In genomic region chr8:54705743-54706142, GRCm38 (mm10) we compare ENCODE assay signal across 11 mouse cellular contexts.
DNase-seq lines count a peak whose midpoint lies in the region; ATAC-seq and TF ChIP-seq lines count a peak whose summit lies in the region.
"Had no signal": no experiment of that assay in that cellular context is flagged by ENCODE, and none has a peak within 500 bp of the region (broad histone marks: within the 10 kb centered on the region; RNA-seq: fewer than 3 reads in every experiment).

No protein-coding gene starts in this region.

- H3K27ac ChIP-seq in hindbrain, embryonic 10.5 days = no peak overlapping the region
- no peak overlapping the region for H3K27ac ChIP-seq in hindbrain, embryonic 12.5 days
- no peak overlapping the region for H3K27ac ChIP-seq in neural tube, embryonic 15.5 days (replicated peaks)
- H3K27ac ChIP-seq in forebrain, embryonic 10.5 days = no peak overlapping the region
- H3K27ac ChIP-seq: embryonic facial prominence, embryonic 15.5 days had no signal

- H3K4me3 ChIP-seq in hindbrain, embryonic 10.5 days = no peak overlapping the region
- H3K4me3 ChIP-seq in hindbrain, embryonic 12.5 days = no peak overlapping the region
- no peak overlapping the region for H3K4me3 ChIP-seq in E14TG2a.4 (replicated peaks; ENCODE audit: low read length)
- H3K4me3 ChIP-seq in neural tube, embryonic 15.5 days (replicated peaks) = no peak overlapping the region
- no peak overlapping the region for H3K4me3 ChIP-seq in forebrain, embryonic 10.5 days
- H3K4me3 ChIP-seq: embryonic facial prominence, embryonic 15.5 days; megakaryocyte, embryonic 14.5 days had no signal

- DNase-seq in hindbrain, embryonic 10.5 days (ENCODE audit: low spot score) = peak; percentile 15
- DNase-seq in 3134 (ENCODE audit: extremely low read depth, insufficient read length, low spot score) = peak; percentile 5
- DNase-seq in embryo, embryonic 11 days = peak; percentile 39
- no peak for DNase-seq in neural tube, embryonic 10.5 days (ENCODE audit: extremely low spot score, low spot score)
- no peak for DNase-seq in forebrain, embryonic 10.5 days (ENCODE audit: extremely low spot score, low spot score)
- DNase-seq: adrenal gland, postnatal 14 days had no signal

- H3K4me2 ChIP-seq in hindbrain, embryonic 12.5 days (replicated peaks) = no peak overlapping the region
- no peak overlapping the region for H3K4me2 ChIP-seq in neural tube, embryonic 15.5 days
- H3K4me2 ChIP-seq: embryonic facial prominence, embryonic 15.5 days had no signal

- H3K9ac ChIP-seq in hindbrain, embryonic 12.5 days = no peak overlapping the region
- no peak overlapping the region for H3K9ac ChIP-seq in neural tube, embryonic 15.5 days (replicated peaks)
- H3K9ac ChIP-seq: embryonic facial prominence, embryonic 15.5 days had no signal

- peak; percentile 75 for TF ChIP-seq CTCF in E14TG2a.4 (conservative IDR thresholded peaks at IDR 0.05; ENCODE audit: low read length)

- H3K4me1 ChIP-seq in hindbrain, embryonic 10.5 days (replicated peaks) = no peaks in the 10 kb centered on the region
- no peaks in the 10 kb centered on the region for H3K4me1 ChIP-seq in hindbrain, embryonic 12.5 days
- no peaks in the 10 kb centered on the region for H3K4me1 ChIP-seq in E14TG2a.4 (replicated peaks; ENCODE audit: low read depth, low read length)
- H3K4me1 ChIP-seq in neural tube, embryonic 15.5 days = no peaks in the 10 kb centered on the region
- no peaks in the 10 kb centered on the region for H3K4me1 ChIP-seq in forebrain, embryonic 10.5 days
- H3K4me1 ChIP-seq: embryonic facial prominence, embryonic 15.5 days; megakaryocyte, embryonic 14.5 days had no signal

- no peaks in the 10 kb centered on the region for H3K36me3 ChIP-seq in hindbrain, embryonic 10.5 days
- no peaks in the 10 kb centered on the region for H3K36me3 ChIP-seq in hindbrain, embryonic 12.5 days
- H3K36me3 ChIP-seq in E14TG2a.4 (ENCODE audit: insufficient read depth, low read length) = no peaks in the 10 kb centered on the region
- H3K36me3 ChIP-seq in neural tube, embryonic 15.5 days = no peaks in the 10 kb centered on the region
- no peaks in the 10 kb centered on the region for H3K36me3 ChIP-seq in forebrain, embryonic 10.5 days (replicated peaks)
- H3K36me3 ChIP-seq: embryonic facial prominence, embryonic 15.5 days had no signal

- no peaks in the 10 kb centered on the region for H3K9me3 ChIP-seq in hindbrain, embryonic 10.5 days
- no peaks in the 10 kb centered on the region for H3K9me3 ChIP-seq in hindbrain, embryonic 12.5 days (replicated peaks)
- no peaks in the 10 kb centered on the region for H3K9me3 ChIP-seq in E14TG2a.4 (ENCODE audit: low read length)
- no peaks in the 10 kb centered on the region for H3K9me3 ChIP-seq in neural tube, embryonic 15.5 days (replicated peaks)
- no peaks in the 10 kb centered on the region for H3K9me3 ChIP-seq in forebrain, embryonic 10.5 days
- H3K9me3 ChIP-seq: embryonic facial prominence, embryonic 15.5 days; megakaryocyte, embryonic 14.5 days had no signal

- no peak for ATAC-seq in hindbrain, embryonic 12.5 days (ENCODE audit: low FRiP score)
- no peak for ATAC-seq in neural tube, embryonic 15.5 days (ENCODE audit: low FRiP score)

- WGBS in hindbrain, embryonic 10.5 days = 72% methylated on average over 2 of the region's 2 CpGs
- WGBS in hindbrain, embryonic 12.5 days = 67% methylated on average over 2 of the region's 2 CpGs
- WGBS in neural tube, embryonic 15.5 days = 61% methylated on average over 2 of the region's 2 CpGs
- WGBS in forebrain, embryonic 10.5 days = 75% methylated on average over 2 of the region's 2 CpGs

- no peaks in the 10 kb centered on the region for H3K27me3 ChIP-seq in hindbrain, embryonic 10.5 days (ENCODE audit: insufficient read depth, poor library complexity, severe bottlenecking)
- H3K27me3 ChIP-seq in hindbrain, embryonic 12.5 days = no peaks in the 10 kb centered on the region
- no peaks in the 10 kb centered on the region for H3K27me3 ChIP-seq in E14TG2a.4 (ENCODE audit: insufficient read depth, low read length)
- H3K27me3 ChIP-seq in neural tube, embryonic 15.5 days (replicated peaks) = no peaks in the 10 kb centered on the region
- H3K27me3 ChIP-seq in forebrain, embryonic 10.5 days (ENCODE audit: poor library complexity, severe bottlenecking) = no peaks in the 10 kb centered on the region
- H3K27me3 ChIP-seq: embryonic facial prominence, embryonic 15.5 days; megakaryocyte, embryonic 14.5 days had no signal

Comparison
In these comparisons a context has a peak if more than half of its experiments do, and no peak if none do; other contexts are left out.
1. DNase-seq: peak in hindbrain, embryonic 10.5 days (single experiment), 3134 (single experiment) and embryo, embryonic 11 days (single experiment); none in neural tube, embryonic 10.5 days (single experiment) and forebrain, embryonic 10.5 days (single experiment).